Mouse (Mus musculus): ENCODE data around the gene Klhdc8b.

DNA sequence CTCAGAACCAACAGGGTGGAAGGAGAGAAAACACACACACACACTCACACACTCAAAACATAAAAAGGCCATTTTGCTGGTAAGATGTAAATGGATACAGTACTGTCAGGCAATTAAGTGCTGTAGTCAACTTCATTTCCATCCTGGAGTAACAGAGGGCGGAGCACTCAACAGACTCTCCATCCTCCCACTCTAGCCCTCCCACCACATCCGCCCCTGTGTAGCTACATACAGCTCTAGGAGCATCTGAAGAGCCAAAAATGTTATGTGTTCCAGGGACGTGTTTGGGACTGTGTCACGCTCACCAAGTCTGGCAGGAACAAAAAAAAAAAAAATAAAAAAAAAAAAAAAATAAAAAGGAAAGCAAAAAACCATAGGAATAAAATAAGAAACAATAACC lies 58.3 kb downstream of the Klhdc8b start:
- TF ChIP-seq CHD2 (IDR thresholded peaks at IDR 0.05; ENCODE audit: low read depth, low read length), result no peak
- no peak for TF ChIP-seq HCFC1 (IDR thresholded peaks at IDR 0.05; ENCODE audit: borderline replicate concordance, insufficient read depth, low read length)
- no peak for TF ChIP-seq ZNF384 (IDR thresholded peaks at IDR 0.05; ENCODE audit: low read depth, low read length)
